Mouse (Mus musculus) frontal cortex, postnatal 25 days (tissue): Measurements from ENCODE around the gene Serinc5.
"Not testable (repeated sequence)": the region's sequence is repeated elsewhere in the genome, so short reads cannot be mapped to it uniquely, and the experiment has no call there.

Experiments used
- DNase-seq, 2 experiments: peaks; one replicate each; pipeline ENCODE4 v3.0.0; 2022; ENCODE audit warnings: low spot score in 2 of 2

Gene Serinc5

DNA sequence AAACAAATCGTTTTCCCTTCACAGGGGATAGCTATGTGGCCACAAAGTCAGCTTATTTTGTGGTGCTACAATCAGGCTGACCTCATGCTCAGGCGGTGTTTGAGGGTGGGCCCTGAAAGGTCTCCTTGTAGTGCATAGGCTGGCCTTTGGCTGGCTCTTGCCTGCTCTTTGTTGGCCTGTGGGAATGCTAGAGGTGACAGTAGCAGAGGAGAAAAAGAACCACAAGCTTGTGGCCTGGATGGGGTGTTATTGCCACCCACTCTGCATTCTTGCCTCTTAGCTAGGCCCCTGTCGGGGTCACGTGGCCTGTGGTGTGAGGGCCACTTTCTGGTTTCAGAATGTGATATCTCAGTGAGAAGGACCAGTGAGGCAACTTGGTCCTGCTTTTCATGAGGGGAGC lies 54.1 kb downstream of the Serinc5 start:
- DNase-seq = no peak

DNA sequence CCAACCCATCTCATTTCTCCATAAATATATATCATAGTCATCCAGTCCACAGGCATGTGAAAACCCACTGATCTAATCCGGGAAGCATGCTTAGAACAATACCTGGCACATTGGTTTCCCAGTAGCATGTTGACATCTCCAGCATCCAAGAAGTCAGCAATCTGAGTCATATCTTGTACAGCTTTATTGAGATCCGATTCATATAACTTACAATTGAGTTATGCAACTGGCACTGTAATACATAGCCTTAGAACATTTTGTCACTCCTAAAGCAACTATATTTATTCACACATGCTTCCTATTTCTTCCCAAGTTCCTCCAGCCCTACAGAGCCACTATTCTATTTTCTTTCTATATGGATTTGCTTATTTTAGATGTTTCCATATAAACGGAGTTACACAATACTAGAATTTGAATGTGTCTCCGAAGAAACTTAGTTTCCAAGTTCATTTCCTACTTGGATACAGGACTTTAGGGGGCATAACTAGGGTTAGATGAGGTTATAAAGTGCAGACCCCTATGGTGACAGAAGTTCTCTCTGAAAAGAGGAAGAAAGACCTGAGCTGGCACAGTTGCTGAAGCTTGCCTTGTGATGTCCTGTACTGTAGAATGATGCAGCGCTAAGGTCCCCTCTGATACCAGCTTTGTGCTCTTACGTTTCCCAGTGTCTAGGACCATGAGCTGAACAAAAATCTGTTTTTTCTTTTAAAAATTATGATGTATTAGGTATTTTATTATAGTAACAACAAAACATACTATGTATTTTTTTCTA lies 57.5 kb downstream of the Serinc5 start:
- DNase-seq = no peak

- no peak for DNase-seq
These were observed 60.8 kb downstream of the Serinc5 start for GRCm38 (mm10) chr13:92671727-92672126.

DNA sequence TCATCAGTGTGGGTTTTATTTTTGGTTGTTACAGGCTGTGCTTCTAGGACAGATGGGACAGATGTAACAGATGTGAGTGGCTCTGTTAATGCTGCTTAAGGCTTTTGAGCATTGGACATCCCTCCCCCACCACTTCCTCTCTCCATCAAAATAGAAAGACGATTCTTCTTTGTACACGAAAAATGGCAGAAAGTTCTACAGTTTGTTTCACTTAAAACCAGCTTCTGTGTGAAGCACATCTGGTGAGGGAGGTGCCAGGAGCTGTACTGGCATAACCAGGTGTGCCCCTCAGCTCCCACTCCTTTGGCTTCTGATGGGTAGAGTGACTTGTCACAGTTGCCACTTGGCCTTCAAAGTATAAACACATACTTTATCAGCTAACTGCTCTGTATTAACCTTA lies 63.8 kb downstream of the Serinc5 start:
- no peak for DNase-seq

DNA sequence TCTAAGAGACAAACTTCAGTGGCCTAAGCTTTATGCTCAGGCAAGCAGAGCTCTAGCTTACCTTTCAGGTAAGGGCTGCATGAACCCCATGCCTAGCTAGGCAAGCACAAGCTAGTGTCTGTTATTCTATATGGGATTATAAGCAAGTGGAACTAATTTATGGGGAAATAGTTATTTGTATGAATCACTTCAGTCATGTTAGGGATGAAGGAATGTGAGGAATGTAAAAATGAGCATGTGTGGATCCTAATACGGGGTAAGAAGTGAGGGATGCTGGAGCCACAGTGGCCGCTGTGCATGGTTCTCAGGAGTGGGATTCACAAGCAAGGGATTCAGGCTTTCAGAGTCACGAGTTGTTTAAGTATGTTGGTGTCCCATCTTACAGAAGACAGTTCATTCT lies 64.4 kb downstream of the Serinc5 start:
- no peak for DNase-seq

DNA sequence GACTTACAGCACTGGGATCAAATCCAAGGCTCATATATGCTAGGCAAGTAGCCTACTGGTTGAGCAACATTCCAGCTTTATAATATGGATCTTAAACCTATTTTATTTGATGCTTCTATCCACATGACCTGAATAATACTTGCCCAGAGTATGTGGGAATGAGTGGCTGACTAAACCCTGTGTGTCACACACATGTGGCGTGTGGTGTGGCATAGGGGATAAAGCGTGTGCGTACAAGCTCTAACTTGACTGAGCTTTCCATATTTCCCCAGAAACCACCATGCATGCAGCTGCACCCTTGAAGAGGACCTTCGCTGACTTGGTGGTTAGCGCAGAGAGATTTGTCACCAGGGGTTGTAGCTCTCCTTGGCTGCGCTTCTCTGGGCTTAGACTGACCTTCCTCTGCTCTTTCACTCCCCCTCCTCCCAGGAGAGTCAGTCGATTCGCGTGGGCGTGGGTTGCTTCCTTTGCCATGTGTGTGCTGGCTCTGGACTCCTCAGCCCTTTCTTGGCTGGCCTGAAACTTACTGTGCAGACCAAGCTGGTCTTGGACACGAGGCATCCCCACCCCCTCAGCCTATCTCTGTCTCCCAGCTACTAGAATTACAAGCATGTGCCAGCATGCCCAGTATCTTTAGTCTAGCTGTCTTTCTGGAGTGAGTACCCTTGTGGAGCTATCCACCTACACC lies 65.2 kb downstream of the Serinc5 start:
- no peak for DNase-seq

GRCm38 (mm10) chr13:92677656-92678055 lies 66.8 kb downstream of the Serinc5 start:
- DNase-seq = no peak

DNA sequence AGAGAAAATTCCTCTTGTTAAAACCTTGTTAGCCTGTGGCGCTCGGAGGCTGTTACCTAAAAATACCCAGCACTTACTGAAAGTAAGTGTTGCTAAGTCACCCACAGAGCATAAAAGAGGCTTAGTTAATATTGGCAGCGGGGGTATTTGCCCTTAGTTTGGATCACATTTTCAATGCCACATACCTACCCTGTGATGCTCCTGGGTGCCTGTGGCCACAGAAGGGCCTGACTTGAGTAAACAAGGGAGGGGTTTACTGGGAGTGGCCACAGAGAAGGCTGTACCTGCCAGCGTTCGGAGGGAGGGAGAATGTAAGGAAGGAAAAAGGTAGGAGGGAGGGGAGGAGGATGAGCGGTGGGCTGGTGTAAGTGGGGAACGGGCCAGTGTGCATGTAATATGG lies 68.8 kb downstream of the Serinc5 start:
- DNase-seq = no peak

DNA sequence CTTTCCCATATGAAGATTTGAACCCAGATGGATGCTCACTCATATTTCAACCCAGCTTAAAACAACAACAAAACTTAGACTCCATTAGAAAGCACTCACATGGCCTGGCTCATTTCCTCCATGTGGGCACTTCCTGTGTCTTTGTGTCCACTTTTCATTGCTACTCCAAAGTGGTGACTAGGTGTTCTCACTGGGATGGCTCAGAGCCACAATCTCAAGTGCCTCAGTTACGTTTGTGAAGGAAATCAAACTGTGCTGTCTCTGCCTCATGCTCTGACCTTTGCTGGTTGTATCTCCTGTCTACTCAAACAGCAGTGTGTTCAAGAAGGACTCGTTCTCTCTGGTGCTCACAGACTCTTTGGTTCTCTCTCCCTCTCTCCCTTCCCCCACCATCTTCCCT lies 70.7 kb downstream of the Serinc5 start:
- no peak for DNase-seq

DNA sequence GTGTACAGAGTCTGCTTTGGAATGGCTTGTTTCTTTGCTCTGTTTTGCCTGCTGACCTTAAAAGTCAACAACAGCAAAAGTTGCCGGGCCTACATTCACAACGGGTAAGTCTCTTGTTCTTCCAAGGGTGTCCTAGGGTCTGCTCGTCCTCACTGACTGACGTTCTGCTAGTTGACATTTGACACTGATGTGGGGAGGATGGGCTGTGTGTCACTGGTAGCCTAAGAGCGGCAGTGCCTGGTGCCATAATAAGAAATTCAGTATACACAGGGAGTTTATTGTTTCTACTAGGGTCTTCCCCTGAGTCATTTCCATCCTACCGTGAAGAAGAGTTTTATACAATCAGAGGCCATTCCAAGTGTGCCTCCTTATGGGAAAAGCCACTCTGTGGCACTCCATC lies 71.9 kb downstream of the Serinc5 start:
- no peak for DNase-seq

GRCm38 (mm10) chr13:92683464-92683863 lies 72.6 kb downstream of the Serinc5 start:
- DNase-seq = no peak

DNA sequence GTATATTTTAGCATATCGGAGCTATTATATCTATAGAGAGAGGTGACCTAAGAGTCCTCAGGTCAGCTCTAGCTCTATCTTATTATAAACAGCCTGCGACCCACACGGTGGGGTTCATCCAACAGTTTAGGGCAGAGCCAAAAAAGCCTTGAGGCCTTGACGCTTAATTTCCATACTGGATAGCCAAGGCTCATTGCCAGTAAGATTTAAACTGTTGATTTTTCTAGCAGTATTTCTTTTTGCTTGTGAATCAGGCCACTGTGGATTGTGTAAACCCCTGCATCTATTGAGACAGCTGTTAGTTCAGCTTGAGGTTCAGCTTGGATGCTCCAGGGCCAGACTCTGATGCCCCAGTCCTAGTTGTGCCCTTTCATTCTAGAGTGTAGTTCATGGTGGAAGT lies 73.4 kb downstream of the Serinc5 start:
- DNase-seq = no peak

DNA sequence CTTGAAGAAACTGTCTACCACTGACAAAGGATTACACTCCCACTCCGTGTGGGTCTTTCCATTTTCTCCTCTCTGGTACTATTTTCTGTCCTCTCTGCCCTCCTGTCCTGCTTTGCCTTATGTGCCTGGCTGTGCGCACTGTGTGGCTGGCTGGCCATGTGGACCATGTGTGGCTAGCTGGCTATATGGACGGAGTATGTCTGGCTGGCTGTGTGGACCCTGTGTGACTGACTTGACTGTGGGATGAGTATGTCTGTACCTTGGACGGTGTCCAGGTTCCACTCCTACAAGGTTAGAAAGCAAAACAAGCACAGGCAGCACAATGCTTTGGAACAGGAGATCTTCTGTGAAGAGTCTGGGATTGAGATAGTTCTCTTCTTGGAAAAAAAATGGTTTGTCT lies 74.4 kb downstream of the Serinc5 start:
- peak in 1 of 2 experiments; percentile 18 for DNase-seq

DNA sequence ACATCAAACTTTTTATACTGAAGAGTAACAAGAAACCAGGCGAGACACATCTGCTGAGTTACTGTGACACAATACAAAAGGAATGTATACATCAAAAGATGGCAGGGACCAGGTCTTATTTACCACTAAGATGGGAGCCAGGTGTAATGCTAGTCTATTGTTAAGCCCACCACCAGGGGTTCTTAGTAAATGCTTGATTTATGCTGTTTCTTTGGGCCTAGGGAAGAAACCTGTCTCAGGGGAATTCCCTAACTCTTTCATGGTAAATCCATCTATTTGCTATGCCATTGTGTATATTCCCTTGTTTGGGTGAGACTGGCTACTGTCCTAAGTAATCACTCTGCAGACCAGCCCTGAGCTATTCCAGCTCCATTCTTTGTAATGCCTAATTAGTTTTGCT lies 76.3 kb downstream of the Serinc5 start:
- not testable (repeated sequence) for DNase-seq

DNA sequence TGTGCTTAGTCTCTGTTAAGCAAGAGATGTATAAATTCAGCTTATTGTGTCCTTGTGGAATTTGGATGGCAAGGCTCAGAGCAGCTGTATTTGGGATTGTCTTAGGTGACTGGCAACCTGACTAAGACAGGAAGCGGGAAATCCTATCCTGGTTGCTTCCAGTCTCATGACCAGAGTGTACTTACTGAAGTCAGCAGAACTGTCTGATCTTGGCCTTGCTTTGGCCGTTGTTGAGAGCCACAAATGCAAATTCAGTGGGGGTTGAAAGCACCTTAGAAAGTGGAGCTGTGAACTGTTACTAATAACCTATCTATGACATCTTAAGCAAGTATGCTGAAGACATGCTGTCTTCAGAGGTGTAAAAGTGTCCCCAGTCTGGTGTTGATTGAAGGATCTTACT lies 78.2 kb downstream of the Serinc5 start:
- no peak for DNase-seq

DNA sequence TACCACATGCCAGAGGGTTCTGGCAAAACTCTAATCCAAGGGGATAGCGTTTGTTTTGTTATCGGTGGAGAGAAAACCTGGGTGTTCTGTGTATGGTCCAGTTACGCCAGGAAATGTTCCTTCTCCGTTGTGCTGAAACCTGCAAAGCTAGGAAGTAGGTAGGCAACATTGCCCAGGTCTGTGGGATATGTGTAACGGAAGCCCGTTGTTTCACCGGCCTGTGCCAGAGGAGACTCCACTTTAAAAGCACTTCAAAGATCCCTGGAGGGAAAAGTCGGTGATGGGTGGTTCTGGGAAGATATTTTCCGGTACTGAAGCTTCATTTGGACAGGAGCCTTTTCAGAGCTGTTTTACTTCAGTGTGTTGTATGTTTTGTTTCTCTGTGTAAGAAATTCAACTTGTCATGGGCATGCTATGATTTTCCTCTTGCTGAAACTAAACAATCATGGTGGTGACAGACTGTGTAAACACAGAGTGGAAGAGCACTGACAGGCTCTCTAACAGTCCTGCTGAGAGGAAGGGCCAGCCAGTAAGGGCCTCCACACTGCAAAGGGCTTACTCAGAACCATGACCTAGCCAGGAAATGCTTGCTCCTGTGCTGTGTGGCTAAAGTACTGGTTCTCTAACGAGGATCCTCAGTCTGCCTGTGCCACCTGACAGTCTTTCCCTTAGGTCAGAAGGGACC lies 83.1 kb downstream of the Serinc5 start:
- no peak for DNase-seq

DNA sequence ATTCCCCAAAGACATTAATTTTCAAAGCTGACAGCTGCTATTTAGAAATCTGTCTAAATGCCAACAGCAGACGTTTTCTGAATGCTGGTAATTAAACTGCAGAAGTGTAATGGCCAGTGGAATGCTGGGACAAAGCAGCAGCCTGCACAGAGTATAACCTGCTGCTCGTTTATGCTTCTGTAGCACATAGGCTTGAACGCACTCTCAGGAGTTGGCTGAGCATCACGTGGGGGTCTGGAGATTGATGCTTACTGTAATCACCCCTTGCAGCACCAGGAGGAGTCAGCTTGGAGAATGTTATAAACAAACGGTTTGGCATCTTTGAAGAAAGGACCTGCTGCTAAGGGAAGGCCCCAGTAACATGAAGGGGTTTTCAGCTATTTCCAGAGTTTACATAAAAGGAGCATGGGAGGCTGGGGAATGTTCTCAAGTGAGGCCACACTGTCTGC lies 85.6 kb downstream of the Serinc5 start:
- no peak for DNase-seq

GRCm38 (mm10) chr13:92697141-92697540 lies 86.2 kb downstream of the Serinc5 start:
- no peak for DNase-seq

DNA sequence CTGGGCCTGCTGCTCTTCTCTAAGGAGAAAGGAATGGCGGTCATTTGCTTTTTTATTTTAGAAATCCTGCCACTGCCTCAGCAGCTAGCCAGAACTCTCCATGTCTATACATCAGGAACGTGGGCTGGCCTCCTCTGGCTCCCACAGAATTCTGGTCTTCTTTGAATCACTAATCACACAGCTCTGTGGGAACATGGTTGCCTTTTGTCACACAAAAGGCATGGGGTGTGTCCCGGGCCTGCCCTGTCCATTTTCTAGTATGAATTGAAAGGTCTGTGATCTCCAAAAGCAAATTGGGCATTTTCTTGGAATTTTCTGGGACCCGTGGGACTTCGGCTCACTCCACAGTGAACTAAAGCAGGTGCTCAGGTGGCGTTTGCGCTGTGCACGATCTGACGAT lies 87.9 kb downstream of the Serinc5 start:
- DNase-seq = no peak

DNA sequence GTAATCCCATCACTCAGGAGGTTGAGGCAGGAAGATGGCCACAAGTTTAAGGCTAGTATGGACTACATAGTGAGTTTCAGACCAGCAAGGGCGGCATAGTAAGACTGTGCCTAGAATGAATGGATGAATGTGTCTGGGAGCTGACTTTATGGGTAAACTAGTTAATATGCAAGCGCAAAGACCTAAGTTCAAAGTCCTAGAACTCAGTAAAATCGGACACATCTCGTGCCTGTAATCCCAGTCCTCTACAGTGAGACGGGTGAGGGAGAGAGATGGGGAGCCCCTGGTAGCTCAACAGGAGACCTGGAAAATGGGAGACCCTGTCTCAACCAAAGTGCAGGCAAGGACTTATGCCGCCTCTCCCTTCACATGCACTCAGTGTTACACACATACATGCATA lies 88.5 kb downstream of the Serinc5 start:
- DNase-seq = no peak

GRCm38 (mm10) chr13:92702035-92702434 lies 91.1 kb downstream of the Serinc5 start:
- DNase-seq = no peak

- peak in 1 of 2 experiments; percentile 22 for DNase-seq
These were observed 92.5 kb downstream of the Serinc5 start for GRCm38 (mm10) chr13:92703241-92704027.
